Mouse (Mus musculus) stomach, embryonic 16.5 days (tissue): ENCODE measurements at regions not wholly inside any gene's neighbourhood (a gene's known extent, or its start where the extent isn't known, plus 50 kb on each side); places are given as distances from the start of the nearest gene placed in this dataset.

Experiments
- ATAC-seq: fragments of 200-750 bp; cut with Nextera tagmentation; 2 replicates; pipeline ENCODE4 v1.8.0; 2017; ENCODE audit warnings: moderate number of reproducible peaks, moderate TSS enrichment; ENCODE audit not compliant: insufficient read depth, low FRiP score
- H3K27ac ChIP-seq: fragments of 300-500 bp; sonication (generic); 2 replicates; pipeline ENCODE4 v1.5.1; 2014; ENCODE audit warnings: low read length
- H3K27me3 ChIP-seq: fragments of 300-500 bp; sonication (generic); 2 replicates; pipeline ENCODE4 v1.6.1; 2014; ENCODE audit warnings: low read length, control low read depth, mixed read lengths; ENCODE audit not compliant: control insufficient read depth, insufficient read depth
- H3K36me3 ChIP-seq: fragments of 300-500 bp; sonication (generic); 2 replicates; pipeline ENCODE4 v1.6.1; 2014; ENCODE audit warnings: low read length; ENCODE audit not compliant: control insufficient read depth, insufficient read depth
- H3K4me1 ChIP-seq: fragments of 300-500 bp; sonication (generic); 2 replicates; pipeline ENCODE4 v1.6.1; 2014; ENCODE audit warnings: low read length, control low read depth, mixed read lengths; ENCODE audit not compliant: control insufficient read depth, insufficient read depth
- H3K4me2 ChIP-seq: fragments of 300-500 bp; sonication (generic); 2 replicates; pipeline ENCODE4 v1.6.1; 2014; ENCODE audit warnings: low read depth, low read length, mixed read lengths
- H3K4me3 ChIP-seq: fragments of 300-500 bp; sonication (generic); replicated peaks from 2 replicates; pipeline ENCODE4 v1.5.1; 2014; ENCODE audit warnings: mild to moderate bottlenecking, low read length
- H3K9ac ChIP-seq: fragments of 300-500 bp; sonication (generic); 2 replicates; pipeline ENCODE4 v1.6.1; 2014; ENCODE audit warnings: low read length
- H3K9me3 ChIP-seq: fragments of 300-500 bp; sonication (generic); replicated peaks from 2 replicates; pipeline ENCODE4 v1.6.1; 2016; ENCODE audit warnings: low read length, control low read depth; ENCODE audit not compliant: control insufficient read depth
- WGBS: fragments of 180-500 bp; shearing (Covaris S2); extraction: QIAGEN DNeasy Blood & Tissue Kit; methylation state at CpG from one replicate; pipeline ENCODE4 v1.1.7; 2014; 5-methylcytosine and 5-hydroxymethylcytosine counted together

DNA sequence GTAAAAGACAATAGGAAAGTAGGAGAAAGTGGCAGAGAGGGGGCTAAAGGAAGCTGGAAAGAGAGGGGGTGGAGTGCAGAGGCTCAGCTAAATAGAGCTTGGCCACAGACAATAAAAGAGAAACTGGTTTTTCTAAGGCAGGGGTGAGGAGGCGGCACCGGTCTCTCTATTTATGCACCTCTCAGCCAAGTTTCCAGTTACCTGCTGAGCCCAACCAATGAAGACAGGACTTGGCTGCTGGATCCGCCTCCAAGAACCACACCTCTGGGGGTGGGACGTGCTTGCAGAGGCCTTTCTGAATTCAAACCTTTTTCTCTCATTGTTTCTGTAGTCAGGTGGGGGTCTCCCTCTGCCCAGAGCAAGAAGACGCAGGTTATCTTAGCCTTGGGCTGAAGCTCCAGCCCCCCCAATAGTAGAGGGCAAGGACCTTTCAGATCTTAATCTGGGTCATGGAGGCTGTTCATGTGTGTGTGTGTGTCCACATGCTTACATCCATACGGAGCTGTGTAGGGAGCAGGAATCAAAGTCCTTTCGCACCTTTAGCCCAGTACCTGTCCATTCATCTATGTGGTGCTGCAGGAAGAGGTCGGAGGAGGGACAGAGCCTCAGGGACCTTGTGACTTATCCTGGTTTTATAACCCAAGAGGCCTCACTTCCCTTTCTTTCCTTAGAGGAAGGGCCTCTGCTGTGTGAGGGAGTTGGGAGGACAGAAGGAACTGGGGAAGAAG is 140.1 kb upstream of the Camk1g start:
- peak overlapping the region; percentile 44 for H3K4me3 ChIP-seq
- peak; percentile 82 for ATAC-seq
- peaks cover 15% of the 10 kb centered on the region for H3K4me1 ChIP-seq
- no peaks in the 10 kb centered on the region for H3K27me3 ChIP-seq
- no peaks in the 10 kb centered on the region for H3K9me3 ChIP-seq
- 43% methylated on average over 8 of the region's 8 CpGs for WGBS
- H3K9ac ChIP-seq: peak overlapping the region; percentile 60
- H3K4me2 ChIP-seq: peak overlapping the region; percentile 49
- H3K36me3 ChIP-seq: no peaks in the 10 kb centered on the region
- H3K27ac ChIP-seq: peak overlapping the region; percentile 91

DNA sequence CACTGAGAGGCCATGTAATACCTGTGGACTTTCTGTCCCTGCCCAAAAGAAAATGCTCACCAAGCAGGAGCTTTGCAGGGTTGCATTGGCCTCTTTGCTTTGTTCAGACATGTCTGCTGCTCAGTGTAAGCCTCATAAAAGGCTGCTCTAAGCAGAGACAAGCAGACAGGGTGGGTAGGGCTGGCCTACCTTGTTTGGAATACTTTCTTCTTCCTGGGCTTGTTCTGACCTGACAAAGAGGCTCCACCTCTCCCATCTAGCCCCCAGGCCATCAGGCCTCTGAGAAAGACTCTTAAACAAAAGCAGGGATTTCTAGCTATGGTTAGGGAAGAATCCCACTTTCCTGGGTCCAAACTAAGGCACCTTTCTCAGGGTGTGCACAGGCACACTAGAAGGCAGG is 138.2 kb upstream of the Camk1g start:
- Histone ChIP-seq H3K4me3 (peak overlapping the region; percentile 44), H3K27ac (peak overlapping the region; percentile 91), H3K9me3 (no peaks in the 10 kb centered on the region), H3K27me3 (no peaks in the 10 kb centered on the region), H3K4me1 (peaks cover 7% of the 10 kb centered on the region; the same call in 1 of the 2 replicates), H3K4me2 (peak overlapping the region; percentile 49), H3K9ac (peak overlapping the region; percentile 60), H3K36me3 (no peaks in the 10 kb centered on the region)
- ATAC-seq: peak; percentile 24; the same call in 1 of the 2 replicates

- Histone ChIP-seq H3K9me3 (no peaks in the 10 kb centered on the region), H3K27me3 (no peaks in the 10 kb centered on the region), H3K4me2 (peak overlapping the region; percentile 49), H3K9ac (peak overlapping the region; percentile 60), H3K27ac (peak overlapping the region; percentile 91), H3K36me3 (no peaks in the 10 kb centered on the region), H3K4me1 (peaks cover 4% of the 10 kb centered on the region; the same call in 1 of the 2 replicates), H3K4me3 (peak overlapping the region; percentile 44)
- WGBS: 52% methylated on average over 3 of the region's 3 CpGs
- no peak for ATAC-seq
These were observed 136.9 kb upstream of the Camk1g start for GRCm38 (mm10) chr1:193506991-193507390.

GRCm38 (mm10) chr1:193505381-193505780 is 135.3 kb upstream of the Camk1g start:
- Histone ChIP-seq H3K4me3 (no peak overlapping the region), H3K27ac (peak overlapping the region; percentile 51), H3K36me3 (no peaks in the 10 kb centered on the region), H3K4me2 (no peak overlapping the region), H3K9me3 (no peaks in the 10 kb centered on the region), H3K9ac (no peak overlapping the region), H3K27me3 (no peaks in the 10 kb centered on the region), H3K4me1 (peaks cover 4% of the 10 kb centered on the region; the same call in 1 of the 2 replicates)
- WGBS: 16% methylated on average over 3 of the region's 3 CpGs
- ATAC-seq: no peak

- Histone ChIP-seq H3K27ac (peak overlapping the region; percentile 19; the same call in 1 of the 2 replicates), H3K4me3 (no peak overlapping the region), H3K9ac (no peak overlapping the region), H3K4me1 (peaks cover 4% of the 10 kb centered on the region; the same call in 1 of the 2 replicates), H3K27me3 (no peaks in the 10 kb centered on the region), H3K4me2 (no peak overlapping the region), H3K36me3 (no peaks in the 10 kb centered on the region), H3K9me3 (no peaks in the 10 kb centered on the region)
- no peak for ATAC-seq
- WGBS: 44% methylated on average over 3 of the region's 3 CpGs
These were observed 134.5 kb upstream of the Camk1g start for GRCm38 (mm10) chr1:193504611-193505010.

GRCm38 (mm10) chr1:193503624-193504325 is 133.7 kb upstream of the Camk1g start:
- Histone ChIP-seq H3K4me2 (no peak overlapping the region), H3K9ac (no peak overlapping the region), H3K27me3 (no peaks in the 10 kb centered on the region), H3K4me1 (peaks cover 4% of the 10 kb centered on the region; the same call in 1 of the 2 replicates), H3K9me3 (no peaks in the 10 kb centered on the region), H3K4me3 (no peak overlapping the region), H3K27ac (peak overlapping the region; percentile 19; the same call in 1 of the 2 replicates), H3K36me3 (no peaks in the 10 kb centered on the region)
- 30% methylated on average over 3 of the region's 3 CpGs for WGBS
- no peak for ATAC-seq

DNA sequence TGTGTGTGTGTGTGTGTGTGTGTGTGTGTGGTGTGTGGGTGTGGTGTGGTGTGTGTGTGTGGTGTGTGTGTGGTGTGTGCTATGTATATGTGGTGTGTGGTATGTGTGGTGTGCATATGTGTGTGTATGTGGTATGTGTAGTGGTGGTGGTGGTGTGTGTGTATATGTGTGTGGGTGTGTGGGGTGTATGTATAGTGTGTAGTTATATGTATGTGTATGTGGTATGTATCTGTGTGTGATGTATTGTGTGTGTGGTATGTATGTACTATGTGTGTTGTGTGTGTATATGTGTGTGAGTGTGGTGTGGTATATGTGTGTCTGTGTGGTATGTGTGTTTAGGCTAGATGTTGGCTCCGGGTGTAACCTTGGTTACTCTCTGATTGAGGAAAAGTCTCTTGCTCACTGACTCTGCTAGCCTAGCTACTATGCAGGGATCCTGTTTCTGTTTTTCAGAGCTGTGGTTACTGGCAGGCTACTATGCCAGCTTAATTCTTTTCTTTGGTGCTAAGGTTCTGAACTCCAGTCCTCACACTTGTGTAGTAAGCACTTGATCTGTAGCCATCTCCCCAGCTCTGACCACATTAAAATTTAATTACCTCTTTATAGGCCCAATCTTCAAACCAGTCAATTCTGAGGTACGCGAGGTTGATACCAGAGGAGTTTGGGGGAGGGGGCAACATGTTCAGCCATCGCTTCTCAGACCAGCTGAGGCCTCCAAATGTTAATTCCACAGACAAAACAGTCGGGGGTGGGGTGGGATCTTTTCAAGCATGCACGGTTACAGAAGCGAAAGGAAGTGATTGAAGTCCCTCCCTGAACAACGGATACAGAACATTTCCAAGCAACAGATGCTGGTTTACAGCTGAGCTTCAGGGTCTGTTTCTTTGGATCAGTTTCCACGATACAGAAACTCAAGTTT is 126.4 kb upstream of the Camk1g start:
- Histone ChIP-seq H3K4me1 (no peaks in the 10 kb centered on the region), H3K4me2 (no peak overlapping the region), H3K9me3 (no peaks in the 10 kb centered on the region), H3K9ac (no peak overlapping the region), H3K27ac (no peak overlapping the region), H3K36me3 (no peaks in the 10 kb centered on the region), H3K27me3 (no peaks in the 10 kb centered on the region), H3K4me3 (no peak overlapping the region)
- 57% methylated on average over 9 of the region's 9 CpGs for WGBS
- no peak for ATAC-seq

DNA sequence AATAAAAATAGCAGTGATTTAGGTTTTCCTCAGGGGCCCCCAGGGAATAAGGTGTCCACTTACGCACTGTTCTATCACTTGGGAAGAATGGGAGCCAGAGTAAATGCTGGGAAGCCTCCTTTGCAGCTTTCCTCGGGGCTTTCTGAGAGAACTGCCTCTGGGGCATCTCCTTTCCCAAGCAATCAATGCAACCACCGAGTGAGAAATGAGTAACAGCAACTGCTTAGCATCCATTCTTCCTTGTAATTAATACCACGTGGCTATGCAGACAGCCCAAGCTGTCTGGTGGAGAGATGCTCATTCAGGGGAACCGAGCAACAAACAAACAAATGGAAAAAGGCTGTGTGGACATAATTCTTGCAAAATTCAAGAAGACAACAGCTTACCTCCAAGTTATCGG is 117.9 kb upstream of the Camk1g start:
- Histone ChIP-seq H3K9ac (no peak overlapping the region), H3K4me3 (no peak overlapping the region), H3K27ac (no peak overlapping the region), H3K4me1 (no peaks in the 10 kb centered on the region), H3K36me3 (no peaks in the 10 kb centered on the region), H3K4me2 (no peak overlapping the region), H3K9me3 (no peaks in the 10 kb centered on the region), H3K27me3 (no peaks in the 10 kb centered on the region)
- no peak for ATAC-seq
- WGBS: 61% methylated on average over 6 of the region's 6 CpGs
